Mouse (Mus musculus) myocyte (in vitro differentiated cells): ENCODE measurements around the gene Wdr18. TPM values are rescaled to one million over a fixed set of nuclear protein-coding genes. Genes with fewer than 3 reads are reported as not detected.
A peak's percentile ranks its signal among the peaks of the same experiment; 100 is the strongest.

Experiments
- H3K27me3 ChIP-seq: one replicate; pipeline ENCODE4 v1.6.1; 2011; ENCODE audit not compliant: control insufficient read depth, insufficient read depth, insufficient read length
- H3K36me3 ChIP-seq: one replicate; pipeline ENCODE4 v1.6.1; 2011; ENCODE audit not compliant: control insufficient read depth, insufficient read depth
- H3K4me2 ChIP-seq: one replicate; pipeline ENCODE4 v1.6.1; 2011; ENCODE audit warnings: low read depth, control low read depth
- H3K4me3 ChIP-seq: one replicate; pipeline ENCODE4 v1.5.1; 2011; ENCODE audit warnings: mild to moderate bottlenecking, control low read depth, moderate library complexity
- H3K79me2 ChIP-seq: one replicate; pipeline ENCODE4 v1.6.1; 2011; ENCODE audit not compliant: control insufficient read depth, insufficient read depth
- H3ac ChIP-seq: one replicate; pipeline ENCODE4 v1.6.1; 2011; ENCODE audit not compliant: control insufficient read depth, insufficient read length
- CEBPB ChIP-seq: IDR thresholded peaks from 2 replicates; pipeline ENCODE4 v1.6.1; 2011; ENCODE audit warnings: mild to moderate bottlenecking, moderate library complexity; ENCODE audit not compliant: poor library complexity, insufficient read depth, severe bottlenecking
- E2F4 ChIP-seq: IDR thresholded peaks from one replicate; pipeline ENCODE4 v1.6.1; 2011; ENCODE audit warnings: mild to moderate bottlenecking, control low read depth, moderate library complexity; ENCODE audit not compliant: insufficient read depth
- MAX ChIP-seq: IDR thresholded peaks from one replicate; pipeline ENCODE4 v1.6.1; 2011; ENCODE audit warnings: low read depth, mild to moderate bottlenecking, control low read depth
- MYOD1 ChIP-seq, 3 experiments: IDR thresholded peaks; one replicate each; pipeline ENCODE4 v1.6.1; 2011; ENCODE audit warnings: control low read depth in 2 of 3, low read depth in 2 of 3, mild to moderate bottlenecking in 2 of 3, moderate library complexity in 1 of 3; ENCODE audit not compliant: insufficient read length in 2 of 3, control insufficient read depth in 1 of 3
- MYOG ChIP-seq, 3 experiments: IDR thresholded peaks; one replicate each; pipeline ENCODE4 v1.6.1; 2011; ENCODE audit warnings: control low read depth in 2 of 3, low read depth in 2 of 3, mild to moderate bottlenecking in 2 of 3; ENCODE audit not compliant: insufficient read length in 2 of 3, control insufficient read depth in 1 of 3, insufficient read depth in 1 of 3
- POLR2A ChIP-seq: IDR thresholded peaks from one replicate; pipeline ENCODE4 v1.6.1; 2011; ENCODE audit warnings: low read depth, mild to moderate bottlenecking, control low read depth, moderate library complexity; ENCODE audit not compliant: insufficient read length
- POLR2AphosphoS2 ChIP-seq: IDR thresholded peaks from one replicate; pipeline ENCODE4 v1.6.1; 2011; ENCODE audit warnings: low read depth, control low read depth; ENCODE audit not compliant: insufficient read length
- REST ChIP-seq: IDR thresholded peaks from one replicate; pipeline ENCODE4 v1.6.1; 2011; ENCODE audit warnings: mild to moderate bottlenecking, control low read depth, moderate library complexity; ENCODE audit not compliant: insufficient read depth, insufficient read length
- SRF ChIP-seq: IDR thresholded peaks from one replicate; pipeline ENCODE4 v1.6.1; 2011; ENCODE audit warnings: low read depth; ENCODE audit not compliant: control insufficient read depth, insufficient read length
- TCF12 ChIP-seq: IDR thresholded peaks from one replicate; pipeline ENCODE4 v1.6.1; 2011; ENCODE audit warnings: mild to moderate bottlenecking, control low read depth; ENCODE audit not compliant: poor library complexity, insufficient read depth, severe bottlenecking
- TCF3 ChIP-seq: IDR thresholded peaks from one replicate; pipeline ENCODE4 v1.6.1; 2011; ENCODE audit warnings: low read depth, control low read depth; ENCODE audit not compliant: insufficient read length
- USF1 ChIP-seq: IDR thresholded peaks from one replicate; pipeline ENCODE4 v1.6.1; 2011; ENCODE audit warnings: low read depth, mild to moderate bottlenecking, control low read depth, moderate library complexity
- polyA plus RNA-seq: library from polyadenylated mRNA; unstranded; fragments of >200 nt; fragmentation: generic; extraction: Trizol; gene quantifications from one replicate; pipeline ENCODE4 v1.2.1, GENCODE M21; 2012; ENCODE audit warnings: missing spikeins

Gene Wdr18
- polyA plus RNA-seq, 1 experiment, result 35.1 TPM

DNA sequence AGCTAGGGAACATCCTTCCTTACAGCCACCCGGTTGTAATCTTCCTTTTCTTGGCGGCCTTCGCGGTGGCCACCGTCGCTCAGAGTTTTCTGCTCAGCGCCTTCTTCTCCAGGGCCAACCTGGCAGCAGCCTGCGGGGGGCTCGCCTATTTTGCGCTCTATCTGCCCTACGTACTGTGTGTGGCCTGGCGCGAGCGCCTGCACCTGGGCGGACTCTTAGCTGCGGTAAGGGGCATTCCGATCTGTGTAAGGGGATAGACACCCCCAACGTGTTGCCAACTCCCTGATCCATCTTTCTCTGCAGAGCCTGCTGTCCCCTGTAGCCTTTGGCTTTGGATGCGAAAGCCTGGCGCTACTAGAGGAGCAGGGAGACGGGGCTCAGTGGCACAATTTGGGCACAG lies 42.9 kb downstream of the Wdr18 start:
- H3K36me3 ChIP-seq, result no peaks in the 10 kb centered on the region
- no peak overlapping the region for H3K4me2 ChIP-seq
- TF ChIP-seq CEBPB, result no peak
- TF ChIP-seq E2F4, result no peak
- TF ChIP-seq SRF, result no peak
- H3K27me3 ChIP-seq, result no peaks in the 10 kb centered on the region
- no peak overlapping the region for H3K4me3 ChIP-seq
- H3ac ChIP-seq, result no peak overlapping the region
- no peaks in the 10 kb centered on the region for H3K79me2 ChIP-seq

DNA sequence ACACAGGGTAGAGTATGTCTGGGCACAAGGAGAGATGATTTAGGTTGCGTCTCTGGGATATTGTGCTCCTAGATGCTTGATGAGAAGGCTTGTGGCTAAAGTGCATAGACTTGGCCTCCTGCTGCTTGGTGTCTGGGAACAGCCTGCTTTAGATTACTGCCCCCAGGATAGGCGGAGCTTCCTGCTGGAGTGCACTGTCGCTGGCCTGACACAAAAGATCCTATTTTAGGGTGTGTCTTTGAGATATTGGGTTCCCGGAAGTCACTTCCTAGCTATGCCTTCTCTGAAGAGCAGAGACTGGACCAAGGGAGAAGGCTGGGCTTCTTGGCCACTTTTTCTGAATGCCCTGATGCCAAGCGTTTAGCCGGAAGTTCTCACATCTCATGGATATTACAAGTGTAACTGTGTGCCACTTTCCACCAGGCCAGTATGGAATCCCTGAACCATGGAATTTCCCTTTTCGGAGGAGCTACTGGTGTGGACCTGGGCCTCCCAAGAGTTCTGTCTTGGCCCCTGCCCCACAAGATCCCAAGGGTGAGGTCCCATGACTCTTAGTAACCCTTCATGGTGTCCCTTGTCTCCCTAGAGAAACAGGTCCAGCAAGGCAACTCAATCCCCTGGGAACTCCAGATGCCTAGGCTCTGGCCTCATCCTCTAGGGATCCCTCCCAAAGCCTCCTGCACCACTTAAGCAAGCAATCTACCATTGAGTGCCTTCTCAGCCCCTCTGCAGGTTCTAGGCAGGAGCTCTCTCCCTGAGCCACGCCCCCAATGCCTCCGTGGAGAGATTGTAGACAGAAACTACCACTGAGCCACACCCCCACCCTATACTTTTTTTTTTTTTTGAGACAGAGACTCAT lies 43.7 kb downstream of the Wdr18 start:
- H3ac ChIP-seq, result no peak overlapping the region
- H3K27me3 ChIP-seq, result no peaks in the 10 kb centered on the region
- H3K36me3 ChIP-seq, result no peaks in the 10 kb centered on the region
- H3K4me2 ChIP-seq, result peak overlapping the region; percentile 24
- no peaks in the 10 kb centered on the region for H3K79me2 ChIP-seq
- no peak for TF ChIP-seq TCF3
- no peak for TF ChIP-seq POLR2AphosphoS2
- TF ChIP-seq E2F4, result no peak
- TF ChIP-seq MYOD1 (IDR thresholded peaks at IDR 0.05; ENCODE audit: control insufficient read depth in 1 of 3, insufficient read length in 2 of 3, low read depth in 2 of 3), result no peak
- TF ChIP-seq CEBPB, result no peak
- TF ChIP-seq MAX, result no peak
- TF ChIP-seq USF1, result no peak
- no peak for TF ChIP-seq MYOG (IDR thresholded peaks at IDR 0.05; ENCODE audit: control insufficient read depth in 1 of 3, insufficient read depth in 1 of 3, insufficient read length in 2 of 3, low read depth in 2 of 3)
- no peak for TF ChIP-seq REST
- no peak for TF ChIP-seq TCF12
- no peak for TF ChIP-seq POLR2A
- no peak for TF ChIP-seq SRF
- no peak overlapping the region for H3K4me3 ChIP-seq

DNA sequence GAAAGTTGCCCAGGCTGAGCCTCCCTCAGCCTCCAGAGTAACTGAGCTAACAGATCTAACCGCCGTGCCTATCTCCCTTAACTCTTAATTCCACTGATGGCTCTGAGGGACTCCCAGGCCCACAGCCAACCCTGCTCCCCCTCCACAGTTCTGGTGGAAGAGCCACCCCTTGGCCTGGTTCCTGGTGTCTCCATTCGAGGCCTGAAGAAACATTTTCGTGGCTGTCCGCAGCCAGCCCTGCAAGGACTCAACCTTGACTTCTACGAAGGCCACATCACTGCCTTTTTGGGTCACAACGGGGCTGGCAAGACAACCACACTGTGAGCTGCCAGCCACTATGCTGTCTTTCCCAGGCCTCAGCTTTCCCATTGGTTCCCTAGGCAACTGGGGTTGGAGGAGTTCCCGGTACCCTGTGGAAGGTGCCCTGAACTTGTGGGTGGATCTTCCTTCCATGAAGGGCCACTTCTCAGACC lies 44.3 kb downstream of the Wdr18 start:
- no peak for TF ChIP-seq MYOG (IDR thresholded peaks at IDR 0.05; ENCODE audit: control insufficient read depth in 1 of 3, insufficient read depth in 1 of 3, insufficient read length in 2 of 3, low read depth in 2 of 3)
- no peak for TF ChIP-seq SRF
- no peak for TF ChIP-seq TCF12
- TF ChIP-seq CEBPB, result no peak
- TF ChIP-seq E2F4, result no peak
- no peak for TF ChIP-seq MAX
- TF ChIP-seq POLR2A, result no peak
- no peak for TF ChIP-seq POLR2AphosphoS2
- no peak for TF ChIP-seq USF1
- no peak for TF ChIP-seq REST
- Histone ChIP-seq H3K36me3 (no peaks in the 10 kb centered on the region), H3K79me2 (no peaks in the 10 kb centered on the region), H3K4me3 (no peak overlapping the region), H3ac (no peak overlapping the region), H3K4me2 (no peak overlapping the region), H3K27me3 (no peaks in the 10 kb centered on the region)

DNA sequence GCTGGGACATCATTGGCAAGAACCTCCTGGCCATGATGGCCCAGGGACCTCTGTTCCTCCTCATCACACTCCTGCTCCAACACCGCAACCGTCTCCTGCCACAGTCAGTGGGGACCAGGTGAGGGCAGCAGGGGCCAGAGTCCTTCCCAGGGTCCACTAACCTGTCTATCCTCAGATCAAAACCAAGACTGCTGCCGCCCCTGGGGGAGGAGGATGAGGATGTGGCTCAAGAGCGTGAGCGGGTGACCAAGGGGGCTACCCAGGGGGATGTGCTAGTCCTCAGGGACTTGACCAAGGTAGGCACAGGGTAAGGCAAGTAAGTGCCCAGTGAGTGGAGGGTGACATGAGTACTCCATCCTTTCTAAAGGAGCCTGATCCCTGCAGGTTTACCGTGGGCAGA lies 51.8 kb downstream of the Wdr18 start:
- H3K79me2 ChIP-seq, result no peaks in the 10 kb centered on the region
- no peak for TF ChIP-seq USF1
- no peak for TF ChIP-seq TCF12
- TF ChIP-seq POLR2A, result no peak
- no peak for TF ChIP-seq MYOG (IDR thresholded peaks at IDR 0.05; ENCODE audit: control insufficient read depth in 1 of 3, insufficient read depth in 1 of 3, insufficient read length in 2 of 3, low read depth in 2 of 3)
- TF ChIP-seq SRF, result no peak
- TF ChIP-seq POLR2AphosphoS2, result no peak
- no peak for TF ChIP-seq REST
- TF ChIP-seq MYOD1 (IDR thresholded peaks at IDR 0.05; ENCODE audit: control insufficient read depth in 1 of 3, insufficient read length in 2 of 3, low read depth in 2 of 3), result no peak
- TF ChIP-seq CEBPB, result no peak
- TF ChIP-seq MAX, result no peak
- no peak for TF ChIP-seq E2F4
- TF ChIP-seq TCF3, result no peak
- peaks cover 17% of the 10 kb centered on the region for H3K36me3 ChIP-seq
- H3ac ChIP-seq, result no peak overlapping the region
- no peak overlapping the region for H3K4me2 ChIP-seq
- H3K27me3 ChIP-seq, result no peaks in the 10 kb centered on the region
- H3K4me3 ChIP-seq, result no peak overlapping the region

DNA sequence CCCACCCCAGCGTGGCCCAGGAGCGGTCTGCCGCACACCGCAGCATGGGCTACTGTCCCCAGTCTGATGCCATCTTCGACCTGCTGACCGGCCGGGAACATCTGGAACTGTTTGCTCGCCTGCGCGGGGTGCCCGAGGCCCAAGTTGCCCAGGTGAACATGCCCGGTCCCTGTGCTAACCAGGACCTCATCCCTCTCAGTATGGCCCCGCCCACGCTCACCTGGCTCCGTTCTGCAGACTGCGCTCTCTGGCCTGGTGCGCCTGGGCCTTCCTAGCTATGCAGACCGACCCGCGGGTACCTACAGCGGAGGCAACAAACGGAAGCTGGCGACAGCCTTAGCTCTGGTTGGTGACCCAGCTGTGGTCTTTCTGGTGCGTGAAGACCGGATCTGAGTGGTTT lies 53.7 kb downstream of the Wdr18 start:
- no peak for TF ChIP-seq SRF
- no peak for TF ChIP-seq MAX
- no peak for TF ChIP-seq CEBPB
- no peak for TF ChIP-seq TCF12
- no peak for TF ChIP-seq E2F4
- TF ChIP-seq POLR2A, result no peak
- TF ChIP-seq REST, result no peak
- H3K4me2 ChIP-seq, result no peak overlapping the region
- no peaks in the 10 kb centered on the region for H3K27me3 ChIP-seq
- H3ac ChIP-seq, result no peak overlapping the region
- no peak overlapping the region for H3K4me3 ChIP-seq
- peaks cover 17% of the 10 kb centered on the region for H3K36me3 ChIP-seq
- H3K79me2 ChIP-seq, result no peaks in the 10 kb centered on the region
